Mouse (Mus musculus) liver, embryonic 14.5 days (tissue): ENCODE data around the gene Lama5.

Source experiments
- CTCF ChIP-seq: IDR thresholded peaks from 2 replicates; pipeline ENCODE4 v1.5.1; 2016; ENCODE audit warnings: antibody characterized with exemption, low read depth, control low read depth
- EP300 ChIP-seq: IDR thresholded peaks from 2 replicates; pipeline ENCODE4 v1.6.1; 2016; ENCODE audit warnings: antibody characterized with exemption, low read depth

GRCm38 (mm10) chr2:180214352-180214978, 11.2 kb downstream of the Lama5 start:
- TF ChIP-seq CTCF (no peak), EP300 (no peak)
